Mouse (Mus musculus) intestine, embryonic 14.5 days (tissue): ENCODE measurements around the gene Tex35. TPM values are rescaled to one million over a fixed set of nuclear protein-coding genes. Genes with fewer than 3 reads are reported as not detected.

ENCODE experiments used
- ATAC-seq: fragments of 200-750 bp; cut with Nextera tagmentation; replicated peaks from 2 replicates; pipeline ENCODE4 v1.8.0; 2017; ENCODE audit warnings: low read depth, moderate number of reproducible peaks, moderate TSS enrichment, moderate library complexity; ENCODE audit not compliant: low FRiP score, low TSS enrichment
- DNase-seq: peaks from one replicate; pipeline ENCODE4 v3.0.0-alpha.2; 2018; ENCODE audit warnings: low spot score
- H3K27ac ChIP-seq: fragments of 300-500 bp; sonication (generic); 2 replicates; pipeline ENCODE4 v1.5.1; 2014; ENCODE audit warnings: low read depth, mild to moderate bottlenecking, control low read depth
- H3K27me3 ChIP-seq: fragments of 300-500 bp; sonication (generic); replicated peaks from 2 replicates; pipeline ENCODE4 v1.6.1; 2014; ENCODE audit warnings: low read length, control low read depth; ENCODE audit not compliant: control insufficient read depth, insufficient read depth
- H3K36me3 ChIP-seq: fragments of 300-500 bp; sonication (generic); 2 replicates; pipeline ENCODE4 v1.6.1; 2014; ENCODE audit warnings: low read length, control low read depth; ENCODE audit not compliant: control insufficient read depth, insufficient read depth
- H3K4me1 ChIP-seq: fragments of 300-500 bp; sonication (generic); replicated peaks from 2 replicates; pipeline ENCODE4 v1.6.1; 2014; ENCODE audit warnings: low read length, control low read depth, mixed read lengths; ENCODE audit not compliant: control insufficient read depth, insufficient read depth
- H3K4me2 ChIP-seq: fragments of 300-500 bp; sonication (generic); 2 replicates; pipeline ENCODE4 v1.6.1; 2014; ENCODE audit warnings: low read length
- H3K4me3 ChIP-seq: fragments of 300-500 bp; sonication (generic); 2 replicates; pipeline ENCODE4 v1.5.1; 2014; ENCODE audit warnings: low read depth, low read length, control low read depth, mixed read lengths
- H3K9ac ChIP-seq: fragments of 300-500 bp; sonication (generic); 2 replicates; pipeline ENCODE4 v1.6.1; 2014; ENCODE audit warnings: mild to moderate bottlenecking, low read length
- H3K9me3 ChIP-seq: fragments of 300-500 bp; sonication (generic); 2 replicates; pipeline ENCODE4 v1.6.1; 2016; ENCODE audit warnings: low read length, control low read depth; ENCODE audit not compliant: control insufficient read depth
- WGBS: fragments of 180-500 bp; shearing (Covaris S2); extraction: QIAGEN DNeasy Blood & Tissue Kit; methylation state at CpG from one replicate; pipeline ENCODE4 v1.1.7; 2014; 5-methylcytosine and 5-hydroxymethylcytosine counted together
- polyA plus RNA-seq: library from polyadenylated mRNA; unstranded; fragments of >200 nt; fragmentation: Nextera tagmentation; extraction: Ambion mirVana; gene quantifications from 2 replicates; pipeline ENCODE4 v1.2.1, GENCODE M21; 2014

Tex35 gene
- polyA plus RNA-seq, 1 experiment from 2014 or later = not detected

DNA sequence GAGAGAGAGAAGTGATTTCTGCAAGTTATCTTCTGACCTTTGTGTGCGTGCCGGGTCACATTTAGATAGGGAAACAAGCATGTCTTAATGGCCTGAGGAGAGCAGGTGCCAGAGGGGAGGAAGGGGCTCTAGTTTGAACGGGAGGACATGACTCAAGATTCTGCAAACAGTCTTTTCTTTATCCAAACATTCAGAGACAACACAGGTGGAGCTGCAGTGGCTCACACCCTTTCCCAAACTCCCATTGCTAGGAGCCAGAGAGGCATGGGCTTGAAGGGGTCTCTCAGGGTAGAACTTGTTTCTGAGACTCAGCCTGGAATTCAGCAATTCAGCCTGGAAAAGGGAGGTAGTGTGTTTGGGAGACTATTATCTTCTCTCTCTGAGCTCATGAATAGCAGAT is 15.4 kb upstream of the Tex35 start:
- H3K9ac ChIP-seq = no peak overlapping the region
- no peaks in the 10 kb centered on the region for H3K36me3 ChIP-seq
- 50% methylated on average over 3 of the region's 3 CpGs for WGBS
- H3K4me1 ChIP-seq = no peaks in the 10 kb centered on the region
- ATAC-seq (no peak), DNase-seq (peak; percentile 49)
- no peak overlapping the region for H3K4me3 ChIP-seq
- no peaks in the 10 kb centered on the region for H3K27me3 ChIP-seq
- no peaks in the 10 kb centered on the region for H3K9me3 ChIP-seq
- H3K4me2 ChIP-seq = no peak overlapping the region
- no peak overlapping the region for H3K27ac ChIP-seq

GRCm38 (mm10) chr1:157119168-157119567 is 10.7 kb upstream of the Tex35 start:
- Histone ChIP-seq H3K4me1 (no peaks in the 10 kb centered on the region), H3K36me3 (no peaks in the 10 kb centered on the region), H3K27me3 (no peaks in the 10 kb centered on the region), H3K4me3 (no peak overlapping the region), H3K4me2 (no peak overlapping the region), H3K9ac (no peak overlapping the region), H3K27ac (no peak overlapping the region), H3K9me3 (no peaks in the 10 kb centered on the region)
- WGBS = 76% methylated on average over 6 of the region's 6 CpGs
- ATAC-seq (no peak), DNase-seq (no peak)

GRCm38 (mm10) chr1:157117440-157117839 is 9.0 kb upstream of the Tex35 start:
- H3K36me3 ChIP-seq = no peaks in the 10 kb centered on the region
- H3K27me3 ChIP-seq = no peaks in the 10 kb centered on the region
- no peaks in the 10 kb centered on the region for H3K4me1 ChIP-seq
- no peak for DNase-seq
- H3K9ac ChIP-seq = no peak overlapping the region
- H3K4me2 ChIP-seq = no peak overlapping the region
- ATAC-seq = no peak
- no peak overlapping the region for H3K27ac ChIP-seq
- WGBS = 92% methylated on average over 3 of the region's 3 CpGs
- H3K4me3 ChIP-seq = no peak overlapping the region
- H3K9me3 ChIP-seq = no peaks in the 10 kb centered on the region

DNA sequence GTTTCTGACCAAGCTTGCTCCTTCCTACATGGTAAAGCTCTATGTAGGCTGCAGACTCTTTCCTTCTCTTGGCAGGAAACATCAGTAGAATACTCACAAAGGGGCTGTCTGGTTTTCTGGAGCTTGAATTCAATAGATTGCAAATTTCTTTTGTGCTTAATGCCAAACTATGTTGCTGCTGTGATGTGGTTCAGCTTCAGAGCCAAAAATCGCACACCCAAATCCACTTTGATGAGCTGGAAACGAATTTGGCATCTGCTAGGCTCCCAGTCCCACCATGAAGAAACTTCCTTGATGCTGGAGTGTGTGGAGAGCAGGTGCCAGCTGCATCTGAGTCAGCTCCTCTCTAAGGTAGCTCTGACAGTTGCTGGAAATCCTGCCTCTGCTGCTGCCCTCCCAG is 6.0 kb upstream of the Tex35 start:
- Histone ChIP-seq H3K4me1 (no peaks in the 10 kb centered on the region), H3K9ac (no peak overlapping the region), H3K9me3 (no peaks in the 10 kb centered on the region), H3K27ac (no peak overlapping the region), H3K27me3 (no peaks in the 10 kb centered on the region), H3K36me3 (no peaks in the 10 kb centered on the region), H3K4me2 (no peak overlapping the region), H3K4me3 (no peak overlapping the region)
- no peak for DNase-seq
- no peak for ATAC-seq
- WGBS = 84% methylated on average over 2 of the region's 2 CpGs

DNA sequence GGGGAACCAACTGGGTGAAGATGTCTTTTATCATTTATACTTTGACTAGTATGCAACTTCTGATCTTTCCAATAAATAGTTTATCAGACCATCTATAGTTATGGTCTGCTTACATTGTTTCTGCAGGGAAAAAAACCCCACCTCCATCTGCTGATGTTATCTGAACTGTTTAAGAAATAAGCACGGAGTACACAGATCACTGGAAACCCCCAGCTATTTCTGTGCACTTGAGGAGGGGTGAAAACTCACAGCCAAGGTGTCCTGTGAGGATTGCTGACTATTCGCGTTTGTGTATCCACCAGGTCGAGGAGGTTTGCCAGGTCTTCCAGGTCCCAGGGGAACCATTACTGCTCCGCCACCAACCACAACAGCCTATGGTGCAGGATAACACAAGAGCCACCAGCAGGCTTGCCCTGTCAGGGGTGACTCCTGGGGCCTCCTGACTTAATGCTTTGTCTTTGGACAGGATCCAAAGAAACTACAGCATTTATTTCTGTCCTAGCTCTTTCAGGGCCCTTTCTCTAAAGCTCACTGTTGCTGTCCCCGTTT is 1.9 kb upstream of the Tex35 start:
- Histone ChIP-seq H3K27me3 (no peaks in the 10 kb centered on the region), H3K36me3 (no peaks in the 10 kb centered on the region), H3K4me1 (no peaks in the 10 kb centered on the region), H3K4me3 (no peak overlapping the region), H3K27ac (no peak overlapping the region), H3K9me3 (no peaks in the 10 kb centered on the region), H3K4me2 (no peak overlapping the region), H3K9ac (no peak overlapping the region)
- no peak for DNase-seq
- no peak for ATAC-seq
- WGBS = 65% methylated on average over 6 of the region's 6 CpGs

- peak; percentile 76 for ATAC-seq
- WGBS = 19% methylated on average over 19 of the region's 19 CpGs
- no peaks in the 10 kb centered on the region for H3K9me3 ChIP-seq
- peak; percentile 63 for DNase-seq
- peak overlapping the region; percentile 39 for H3K4me2 ChIP-seq
- no peaks in the 10 kb centered on the region for H3K36me3 ChIP-seq
- peaks cover 9% of the 10 kb centered on the region for H3K4me1 ChIP-seq
- peak overlapping the region; percentile 4; the same call in 1 of the 2 replicates for H3K4me3 ChIP-seq
- H3K9ac ChIP-seq = no peak overlapping the region
- no peak overlapping the region for H3K27ac ChIP-seq
- no peaks in the 10 kb centered on the region for H3K27me3 ChIP-seq
Observed at GRCm38 (mm10) chr1:157101122-157101865, 7.2 kb downstream of the Tex35 start.

- Histone ChIP-seq H3K4me2 (no peak overlapping the region), H3K4me3 (no peak overlapping the region), H3K4me1 (no peaks in the 10 kb centered on the region), H3K27me3 (no peaks in the 10 kb centered on the region), H3K9ac (no peak overlapping the region), H3K9me3 (no peaks in the 10 kb centered on the region), H3K36me3 (no peaks in the 10 kb centered on the region), H3K27ac (no peak overlapping the region)
- ATAC-seq (no peak), DNase-seq (no peak)
- WGBS = 84% methylated on average over 4 of the region's 4 CpGs
Observed at GRCm38 (mm10) chr1:157095534-157095933, 12.9 kb downstream of the Tex35 start.

DNA sequence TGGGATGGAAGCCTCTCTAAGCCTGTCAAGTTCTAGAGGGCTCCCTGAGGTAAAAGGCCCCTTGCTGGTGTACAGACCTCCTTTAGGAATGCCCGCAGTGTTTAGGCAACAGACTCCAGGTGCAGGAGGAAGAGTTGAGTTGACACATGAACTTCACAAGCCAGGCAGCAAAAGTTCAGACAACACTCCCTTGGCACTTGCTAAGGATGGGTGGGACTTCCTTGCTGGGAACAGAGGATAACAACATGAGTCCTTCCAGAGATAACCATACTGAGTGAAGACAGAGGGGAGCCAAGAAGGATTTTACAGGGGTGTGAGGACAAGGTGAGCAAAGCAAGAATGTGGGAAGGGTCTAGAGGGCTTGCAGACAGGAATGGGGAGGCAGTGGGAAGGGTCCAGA is 15.9 kb downstream of the Tex35 start:
- no peaks in the 10 kb centered on the region for H3K36me3 ChIP-seq
- no peaks in the 10 kb centered on the region for H3K4me1 ChIP-seq
- ATAC-seq (no peak), DNase-seq (no peak)
- H3K9me3 ChIP-seq = no peaks in the 10 kb centered on the region
- H3K4me2 ChIP-seq = no peak overlapping the region
- no peak overlapping the region for H3K9ac ChIP-seq
- no peak overlapping the region for H3K27ac ChIP-seq
- 93% methylated on average over 1 of the region's 1 CpGs for WGBS
- no peak overlapping the region for H3K4me3 ChIP-seq
- no peaks in the 10 kb centered on the region for H3K27me3 ChIP-seq

DNA sequence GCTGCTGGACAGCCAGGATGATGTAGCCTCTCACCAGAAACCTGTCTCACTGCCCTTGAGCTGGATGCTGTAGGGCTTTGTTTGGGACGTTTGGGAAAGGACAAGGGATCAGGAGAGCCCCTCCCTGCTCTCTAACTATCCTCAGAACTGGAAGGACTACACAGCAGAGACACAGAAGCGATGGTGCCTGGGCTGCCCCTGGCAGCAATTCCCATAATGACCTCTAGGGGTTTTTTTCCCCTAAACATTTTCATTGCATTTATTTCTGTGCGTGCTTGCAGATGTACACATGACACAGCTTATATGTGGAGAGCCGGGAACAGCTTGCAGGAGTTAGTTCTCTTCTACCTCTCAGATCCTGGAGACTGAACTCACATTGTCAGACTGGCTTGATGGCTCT is 16.3 kb downstream of the Tex35 start:
- Histone ChIP-seq H3K4me1 (no peaks in the 10 kb centered on the region), H3K9me3 (no peaks in the 10 kb centered on the region), H3K9ac (no peak overlapping the region), H3K4me3 (no peak overlapping the region), H3K27ac (no peak overlapping the region), H3K27me3 (no peaks in the 10 kb centered on the region), H3K36me3 (no peaks in the 10 kb centered on the region), H3K4me2 (no peak overlapping the region)
- ATAC-seq (no peak), DNase-seq (no peak)
- 57% methylated on average over 4 of the region's 4 CpGs for WGBS
